Mouse (Mus musculus): Measurements from ENCODE around the gene Clp1. TPM values are rescaled to one million over a fixed set of nuclear protein-coding genes. Genes with fewer than 3 reads are reported as not detected.
A peak's percentile ranks its signal among the peaks of the same experiment; 100 is the strongest.

The Clp1 gene
- 28.3 and 28.4 TPM in 2 replicates for polyA plus RNA-seq (2015; fragmentation: Nextera tagmentation; extraction: Ambion mirVana)

- WGBS, result under 1% methylated on average over 39 of the region's 39 CpGs
- H3K4me2 ChIP-seq (ENCODE audit: low read depth, low read length), result peak within 1 kb of the TSS; percentile 64
Observed at GRCm38 (mm10) chr2:84727172-84727858, at the start of gene Clp1. Gene Clp1, minus strand, starts transcription at chr2:84727350.

GRCm38 (mm10) chr2:84775665-84776064 is 48.5 kb upstream of the Clp1 start:
- WGBS, result 75% methylated on average over 6 of the region's 6 CpGs
- no peak overlapping the region for H3K4me3 ChIP-seq (ENCODE audit: low read length)
- no peaks in the 10 kb centered on the region for H3K9me3 ChIP-seq (ENCODE audit: control insufficient read depth, low read length)
- no peaks in the 10 kb centered on the region for H3K36me3 ChIP-seq (ENCODE audit: control insufficient read depth, insufficient read depth, low read length)
- no peaks in the 10 kb centered on the region; the same call in 1 of the 2 replicates for H3K27me3 ChIP-seq (replicated peaks; ENCODE audit: control insufficient read depth, insufficient read depth, low read length)
- H3K4me1 ChIP-seq (ENCODE audit: control insufficient read depth, insufficient read depth, low read length), result 0 out of 2 replicates have a peak, but pooled peaks cover 4% of the 10 kb centered on the region
- no peak overlapping the region for H3K9ac ChIP-seq (ENCODE audit: low read depth, low read length)
- H3K4me2 ChIP-seq (ENCODE audit: low read depth, low read length), result no peak overlapping the region
- peak overlapping the region; percentile 63 for H3K27ac ChIP-seq (ENCODE audit: low read length)
- ATAC-seq, result no peak

More at GRCm38 (mm10) chr2:84727172-84727858, at the start of gene Clp1:
- peak; percentile 97 for ATAC-seq
- no peaks in the 10 kb centered on the region for H3K27me3 ChIP-seq (replicated peaks; ENCODE audit: control insufficient read depth, insufficient read depth, low read length)
- peak within 1 kb of the TSS; percentile 74 for H3K9ac ChIP-seq (ENCODE audit: low read depth, low read length)
- H3K36me3 ChIP-seq (ENCODE audit: control insufficient read depth, insufficient read depth, low read length), result peaks cover 3% of the 10 kb centered on the region; the same call in 1 of the 2 replicates
- H3K4me3 ChIP-seq (ENCODE audit: low read length), result peak within 1 kb of the TSS; percentile 56
- H3K27ac ChIP-seq (ENCODE audit: low read length), result peak within 1 kb of the TSS; percentile 89
- peaks cover 12% of the 10 kb centered on the region for H3K4me1 ChIP-seq (ENCODE audit: control insufficient read depth, insufficient read depth, low read length)
- H3K9me3 ChIP-seq (ENCODE audit: control insufficient read depth, low read length), result no peaks in the 10 kb centered on the region

GRCm38 (mm10) chr2:84775241-84775640 is 48.1 kb upstream of the Clp1 start, which contains the start of gene Serping1:
Gene Serping1, minus strand, starts transcription at chr2:84775444.
- Histone ChIP-seq H3K9ac (ENCODE audit: low read depth, low read length) (peak within 1 kb of the TSS; percentile 66), H3K27ac (ENCODE audit: low read length) (peak within 1 kb of the TSS; percentile 63), H3K4me3 (ENCODE audit: low read length) (peak within 1 kb of the TSS; percentile 42), H3K36me3 (ENCODE audit: control insufficient read depth, insufficient read depth, low read length) (no peaks in the 10 kb centered on the region), H3K4me2 (ENCODE audit: low read depth, low read length) (peak within 1 kb of the TSS; percentile 48), H3K4me1 (ENCODE audit: control insufficient read depth, insufficient read depth, low read length) (0 out of 2 replicates have a peak, but pooled peaks cover 4% of the 10 kb centered on the region), H3K27me3 (replicated peaks; ENCODE audit: control insufficient read depth, insufficient read depth, low read length) (no peaks in the 10 kb centered on the region; the same call in 1 of the 2 replicates), H3K9me3 (ENCODE audit: control insufficient read depth, low read length) (no peaks in the 10 kb centered on the region)
- ATAC-seq, result peak; percentile 38
- WGBS, result 48% methylated on average over 9 of the region's 9 CpGs

GRCm38 (mm10) chr2:84774751-84775150 is 47.6 kb upstream of the Clp1 start:
- Histone ChIP-seq H3K4me3 (ENCODE audit: low read length) (peak overlapping the region; percentile 42), H3K9me3 (ENCODE audit: control insufficient read depth, low read length) (no peaks in the 10 kb centered on the region), H3K4me1 (ENCODE audit: control insufficient read depth, insufficient read depth, low read length) (0 out of 2 replicates have a peak, but pooled peaks cover 4% of the 10 kb centered on the region), H3K27me3 (replicated peaks; ENCODE audit: control insufficient read depth, insufficient read depth, low read length) (no peaks in the 10 kb centered on the region; the same call in 1 of the 2 replicates), H3K9ac (ENCODE audit: low read depth, low read length) (peak overlapping the region; percentile 66), H3K36me3 (ENCODE audit: control insufficient read depth, insufficient read depth, low read length) (no peaks in the 10 kb centered on the region), H3K4me2 (ENCODE audit: low read depth, low read length) (peak overlapping the region; percentile 48), H3K27ac (ENCODE audit: low read length) (peak overlapping the region; percentile 45)
- 6% methylated on average over 15 of the region's 15 CpGs for WGBS
- ATAC-seq, result peak; percentile 95

- H3K36me3 ChIP-seq (ENCODE audit: control insufficient read depth, insufficient read depth, low read length), result no peaks in the 10 kb centered on the region
- no peak for ATAC-seq
- H3K27ac ChIP-seq (ENCODE audit: low read length), result no peak overlapping the region
- H3K4me1 ChIP-seq (ENCODE audit: control insufficient read depth, insufficient read depth, low read length), result 0 out of 2 replicates have a peak, but pooled peaks cover 4% of the 10 kb centered on the region
- H3K9me3 ChIP-seq (ENCODE audit: control insufficient read depth, low read length), result no peaks in the 10 kb centered on the region
- no peak overlapping the region for H3K4me2 ChIP-seq (ENCODE audit: low read depth, low read length)
- H3K4me3 ChIP-seq (ENCODE audit: low read length), result no peak overlapping the region
- no peaks in the 10 kb centered on the region for H3K27me3 ChIP-seq (replicated peaks; ENCODE audit: control insufficient read depth, insufficient read depth, low read length)
- H3K9ac ChIP-seq (ENCODE audit: low read depth, low read length), result no peak overlapping the region
- 79% methylated on average over 5 of the region's 5 CpGs for WGBS
Observed at GRCm38 (mm10) chr2:84773195-84773594, 46.0 kb upstream of the Clp1 start.

GRCm38 (mm10) chr2:84772454-84772853 is 45.3 kb upstream of the Clp1 start:
- Histone ChIP-seq H3K27me3 (replicated peaks; ENCODE audit: control insufficient read depth, insufficient read depth, low read length) (no peaks in the 10 kb centered on the region), H3K4me1 (ENCODE audit: control insufficient read depth, insufficient read depth, low read length) (0 out of 2 replicates have a peak, but pooled peaks cover 4% of the 10 kb centered on the region), H3K9me3 (ENCODE audit: control insufficient read depth, low read length) (no peaks in the 10 kb centered on the region), H3K4me2 (ENCODE audit: low read depth, low read length) (no peak overlapping the region), H3K27ac (ENCODE audit: low read length) (no peak overlapping the region), H3K9ac (ENCODE audit: low read depth, low read length) (no peak overlapping the region), H3K36me3 (ENCODE audit: control insufficient read depth, insufficient read depth, low read length) (no peaks in the 10 kb centered on the region), H3K4me3 (ENCODE audit: low read length) (no peak overlapping the region)
- 88% methylated on average over 4 of the region's 4 CpGs for WGBS
- no peak for ATAC-seq

- H3K9ac ChIP-seq (ENCODE audit: low read depth, low read length), result no peak overlapping the region
- 0 out of 2 replicates have a peak, but pooled peaks cover 4% of the 10 kb centered on the region for H3K4me1 ChIP-seq (ENCODE audit: control insufficient read depth, insufficient read depth, low read length)
- no peak overlapping the region for H3K4me2 ChIP-seq (ENCODE audit: low read depth, low read length)
- no peak overlapping the region for H3K4me3 ChIP-seq (ENCODE audit: low read length)
- H3K9me3 ChIP-seq (ENCODE audit: control insufficient read depth, low read length), result no peaks in the 10 kb centered on the region
- WGBS, result 75% methylated on average over 6 of the region's 6 CpGs
- no peak overlapping the region for H3K27ac ChIP-seq (ENCODE audit: low read length)
- H3K27me3 ChIP-seq (replicated peaks; ENCODE audit: control insufficient read depth, insufficient read depth, low read length), result no peaks in the 10 kb centered on the region
- no peak for ATAC-seq
- H3K36me3 ChIP-seq (ENCODE audit: control insufficient read depth, insufficient read depth, low read length), result no peaks in the 10 kb centered on the region
Observed at GRCm38 (mm10) chr2:84770501-84770900, 43.4 kb upstream of the Clp1 start.

- no peaks in the 10 kb centered on the region for H3K4me1 ChIP-seq (ENCODE audit: control insufficient read depth, insufficient read depth, low read length)
- ATAC-seq, result no peak
Observed at GRCm38 (mm10) chr2:84762818-84763217, 35.7 kb upstream of the Clp1 start.

GRCm38 (mm10) chr2:84762295-84762694 is 35.1 kb upstream of the Clp1 start:
- 58% methylated on average over 4 of the region's 4 CpGs for WGBS
- no peak for ATAC-seq
- Histone ChIP-seq H3K4me2 (ENCODE audit: low read depth, low read length) (no peak overlapping the region), H3K4me1 (ENCODE audit: control insufficient read depth, insufficient read depth, low read length) (no peaks in the 10 kb centered on the region), H3K9me3 (ENCODE audit: control insufficient read depth, low read length) (no peaks in the 10 kb centered on the region), H3K36me3 (ENCODE audit: control insufficient read depth, insufficient read depth, low read length) (no peaks in the 10 kb centered on the region), H3K9ac (ENCODE audit: low read depth, low read length) (no peak overlapping the region), H3K27ac (ENCODE audit: low read length) (no peak overlapping the region), H3K27me3 (replicated peaks; ENCODE audit: control insufficient read depth, insufficient read depth, low read length) (no peaks in the 10 kb centered on the region), H3K4me3 (ENCODE audit: low read length) (no peak overlapping the region)

More at GRCm38 (mm10) chr2:84762818-84763217, 35.7 kb upstream of the Clp1 start:
- no peaks in the 10 kb centered on the region for H3K9me3 ChIP-seq (ENCODE audit: control insufficient read depth, low read length)
- no peak overlapping the region for H3K4me2 ChIP-seq (ENCODE audit: low read depth, low read length)
- 39% methylated on average over 1 of the region's 1 CpGs for WGBS
- no peaks in the 10 kb centered on the region for H3K36me3 ChIP-seq (ENCODE audit: control insufficient read depth, insufficient read depth, low read length)
- H3K27ac ChIP-seq (ENCODE audit: low read length), result no peak overlapping the region
- H3K9ac ChIP-seq (ENCODE audit: low read depth, low read length), result no peak overlapping the region
- no peak overlapping the region for H3K4me3 ChIP-seq (ENCODE audit: low read length)
- no peaks in the 10 kb centered on the region for H3K27me3 ChIP-seq (replicated peaks; ENCODE audit: control insufficient read depth, insufficient read depth, low read length)

All from intestine, embryonic 16.5 days (tissue).